Mouse (Mus musculus) ES-Bruce4 (cell line): ENCODE results near the gene St8sia1.

Experiments used
- CTCF ChIP-seq: IDR thresholded peaks from one replicate; pipeline ENCODE4 v1.8.1; 2011; ENCODE audit warnings: low read depth, low read length
- EP300 ChIP-seq: IDR thresholded peaks from 2 replicates; pipeline ENCODE4 v1.6.1; 2011; ENCODE audit warnings: low read depth, low read length; ENCODE audit not compliant: insufficient read depth
- POLR2A ChIP-seq: IDR thresholded peaks from one replicate; pipeline ENCODE4 v1.8.1; 2011; ENCODE audit warnings: low read length; ENCODE audit not compliant: insufficient read depth

GRCm38 (mm10) chr6:142847914-142848674, 116.2 kb downstream of the St8sia1 start:
- TF ChIP-seq POLR2A (no peak), CTCF (no peak), EP300 (no peak)
